Mouse (Mus musculus) CH12.LX (cell line): Measurements from ENCODE around the gene Lypd6b.

Experiments used
- CTCF ChIP-seq, 2 experiments: IDR thresholded peaks in 1 of 2; conservative IDR thresholded peaks in 1 of 2; 2 replicates each; pipeline ENCODE4 v1.5.1; 2011 to 2012; ENCODE audit warnings: low read depth in 2 of 2, low read length in 2 of 2, improper control_type of control experiment in 1 of 2, inconsistent platforms in 1 of 2, mild to moderate bottlenecking in 1 of 2, moderate library complexity in 1 of 2
- E2F4 ChIP-seq: IDR thresholded peaks from 2 replicates; pipeline ENCODE4 v1.6.1; 2011; ENCODE audit warnings: low read depth, low read length, improper control_type of control experiment; ENCODE audit not compliant: insufficient replicate concordance
- ELF1 ChIP-seq: IDR thresholded peaks from 2 replicates; pipeline ENCODE4 v1.6.1; 2014; ENCODE audit warnings: low read depth, mild to moderate bottlenecking, inconsistent platforms, low read length, improper control_type of control experiment
- EP300 ChIP-seq: IDR thresholded peaks from 2 replicates; pipeline ENCODE4 v1.6.1; 2011; ENCODE audit warnings: low read length, improper control_type of control experiment
- IRF4 ChIP-seq: IDR thresholded peaks from 2 replicates; pipeline ENCODE4 v1.6.1; 2014; ENCODE audit warnings: low read depth, mild to moderate bottlenecking, inconsistent platforms, low read length, improper control_type of control experiment
- JUN ChIP-seq: IDR thresholded peaks from 2 replicates; pipeline ENCODE4 v1.6.1; 2011; ENCODE audit warnings: low read depth, mild to moderate bottlenecking, low read length, improper control_type of control experiment, moderate library complexity; ENCODE audit not compliant: insufficient read depth
- KAT2A ChIP-seq: IDR thresholded peaks from 2 replicates; pipeline ENCODE4 v1.6.1; 2012; ENCODE audit warnings: low read length, improper control_type of control experiment, inconsistent platforms; ENCODE audit not compliant: insufficient replicate concordance
- MAFK ChIP-seq: IDR thresholded peaks from 2 replicates; pipeline ENCODE4 v1.6.1; 2011; ENCODE audit warnings: low read length, improper control_type of control experiment; ENCODE audit not compliant: insufficient replicate concordance
- MAX ChIP-seq: IDR thresholded peaks from 2 replicates; pipeline ENCODE4 v1.6.1; 2011; ENCODE audit warnings: low read length, improper control_type of control experiment
- POLR2A ChIP-seq: IDR thresholded peaks from 2 replicates; pipeline ENCODE4 v1.6.1; 2011; ENCODE audit warnings: low read depth, mild to moderate bottlenecking, improper control_type of control experiment, low read length
- UBTF ChIP-seq: IDR thresholded peaks from 2 replicates; pipeline ENCODE4 v1.6.1; 2012; ENCODE audit warnings: low read depth, mild to moderate bottlenecking, inconsistent platforms, low read length, improper control_type of control experiment, moderate library complexity
- USF1 ChIP-seq: IDR thresholded peaks from 2 replicates; pipeline ENCODE4 v1.6.1; 2014; ENCODE audit warnings: low read depth, mild to moderate bottlenecking, inconsistent platforms, low read length, improper control_type of control experiment
- ZC3H11A ChIP-seq: IDR thresholded peaks from 2 replicates; pipeline ENCODE4 v1.6.1; 2012; ENCODE audit warnings: low read depth, mild to moderate bottlenecking, inconsistent platforms, low read length, improper control_type of control experiment
- ZKSCAN1 ChIP-seq: IDR thresholded peaks from 2 replicates; pipeline ENCODE4 v1.6.1; 2012; ENCODE audit warnings: low read depth, inconsistent platforms, low read length, improper control_type of control experiment, borderline replicate concordance

- TF ChIP-seq POLR2A (no peak), CTCF (conservative IDR thresholded peaks at IDR 0.05 in 1 of 2, IDR thresholded peaks at IDR 0.05 in 1 of 2; ENCODE audit: low read depth in 2 of 2, low read length in 2 of 2) (no peak), ZC3H11A (no peak), KAT2A (no peak), EP300 (no peak), MAX (no peak), UBTF (no peak), JUN (no peak), E2F4 (no peak), USF1 (no peak), IRF4 (no peak), ZKSCAN1 (no peak), MAFK (no peak), ELF1 (no peak)
Observed at GRCm38 (mm10) chr2:49927362-49927761, 139.9 kb downstream of the Lypd6b start.
